Mouse (Mus musculus) cerebellum, postnatal 36 days (tissue): ENCODE measurements around the gene Lysmd1.
"Not testable (repeated sequence)": the region's sequence is repeated elsewhere in the genome, so short reads cannot be mapped to it uniquely, and the experiment has no call there.

ENCODE experiments used
- DNase-seq, 2 experiments: peaks; one replicate each; pipeline ENCODE4 v3.0.0; 2021 to 2022; ENCODE audit warnings: mixed read lengths in 2 of 2

The Lysmd1 gene

GRCm38 (mm10) chr3:95133680-95134101, at the start of gene Lysmd1, which contains the start of gene Scnm1:
Gene Lysmd1, plus strand, starts transcription at chr3:95134088.
Gene Scnm1, minus strand, starts transcription at chr3:95134011.
- peak; percentile 87 to 91 for DNase-seq

DNA sequence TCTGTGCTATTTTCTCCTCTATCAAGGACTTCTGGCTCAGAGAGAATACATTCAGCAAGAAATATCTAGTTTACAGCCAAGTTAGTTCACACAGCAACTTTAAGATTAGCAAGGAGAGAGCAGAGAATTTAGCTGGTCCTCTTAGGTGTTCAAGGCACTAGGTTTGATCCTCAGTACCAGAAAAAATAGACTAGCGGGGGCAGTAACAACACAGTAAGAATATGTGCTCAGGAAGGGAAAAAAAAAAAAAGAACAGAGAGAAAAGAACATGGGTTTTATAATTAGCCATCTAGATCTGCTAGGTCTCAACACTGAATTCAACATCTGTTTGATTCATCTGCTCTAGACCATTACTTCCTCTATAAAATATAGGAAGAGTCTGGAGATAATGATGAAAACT, 45.8 kb upstream of the Lysmd1 start:
- DNase-seq = no peak

- DNase-seq = no peak
Measured at GRCm38 (mm10) chr3:95100854-95101253, 33.0 kb upstream of the Lysmd1 start.

GRCm38 (mm10) chr3:95105121-95105520, 28.8 kb upstream of the Lysmd1 start:
- DNase-seq = no peak

DNA sequence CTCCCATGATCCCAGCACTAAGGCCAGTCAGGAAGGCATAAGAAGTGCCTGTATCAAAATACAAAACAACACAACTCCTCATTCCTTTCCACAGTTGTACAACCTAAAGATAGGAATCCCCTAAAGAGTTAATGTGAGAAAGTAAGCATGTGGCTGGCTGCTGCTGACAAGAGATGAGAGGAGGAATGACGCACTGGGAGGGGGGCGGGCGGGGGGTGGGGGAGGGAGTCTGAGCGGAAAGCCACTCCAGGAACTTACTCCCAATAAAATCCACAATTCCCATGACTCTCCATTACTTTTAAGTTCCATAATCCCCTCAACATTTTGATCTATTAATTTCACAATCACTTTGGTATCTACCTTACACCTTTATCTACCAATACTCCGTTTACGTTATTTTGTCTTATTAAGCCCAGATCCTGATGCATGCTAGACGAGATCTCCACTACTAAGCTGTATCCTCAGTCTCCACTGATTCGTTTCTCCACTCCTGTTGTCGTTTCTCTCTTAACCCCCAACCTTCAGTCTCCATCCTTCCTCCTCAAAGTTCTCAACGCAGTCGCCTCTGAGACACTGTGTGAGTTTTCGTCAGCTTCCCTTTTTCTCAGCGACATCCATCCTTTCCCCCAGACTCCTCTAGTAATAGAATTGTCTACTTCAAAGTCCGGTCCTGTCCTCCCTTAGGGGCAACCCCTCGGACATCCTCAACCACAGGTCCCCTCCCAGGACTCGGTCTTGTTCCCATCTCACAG, 28.1 kb upstream of the Lysmd1 start:
- no peak for DNase-seq

DNA sequence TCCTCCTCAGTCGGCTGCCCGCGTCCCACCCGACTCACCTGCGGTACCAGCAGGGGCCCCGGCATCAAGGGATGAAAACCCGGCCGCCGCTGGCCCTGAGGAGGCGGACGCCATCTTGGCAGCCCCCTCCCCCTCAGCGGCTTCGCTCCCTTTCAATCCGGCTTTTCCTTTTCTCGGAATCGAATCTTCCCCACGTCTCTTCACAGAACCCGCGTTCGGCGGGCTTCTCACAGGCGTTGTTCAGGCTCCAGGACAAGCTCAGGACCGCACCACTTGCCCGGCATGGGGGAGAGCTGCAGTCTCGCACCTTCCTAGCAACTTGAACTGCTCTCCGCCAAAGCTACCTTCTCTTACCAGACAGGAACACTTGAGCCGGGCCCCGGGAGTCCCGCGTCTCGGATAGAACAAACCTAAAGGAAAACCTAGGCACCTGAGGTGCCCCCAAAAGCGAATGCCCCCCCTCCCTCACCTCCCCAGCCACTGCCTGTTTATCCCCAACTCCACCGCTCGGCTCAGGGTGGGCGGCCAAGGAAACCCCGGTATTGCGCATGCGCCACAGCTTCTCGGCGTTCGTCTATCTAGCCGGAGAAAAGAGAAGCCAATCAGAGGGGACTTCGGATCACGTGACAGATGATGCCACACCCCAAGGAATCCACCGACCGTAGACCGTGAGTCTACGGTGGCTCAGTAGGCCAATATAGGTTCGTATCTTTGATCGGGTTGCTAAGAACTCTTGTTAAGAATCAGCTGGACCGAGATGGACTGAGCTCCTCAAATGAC, 27.4 kb upstream of the Lysmd1 start, which contains the start of gene Pip5k1a:
Pip5k1a (minus strand) TSS at position 593 of the 780 bp plus-strand sequence.
- peak; percentile 97 for DNase-seq

- DNase-seq = not testable (repeated sequence)
Measured at GRCm38 (mm10) chr3:95107308-95107707, 26.6 kb upstream of the Lysmd1 start.

DNA sequence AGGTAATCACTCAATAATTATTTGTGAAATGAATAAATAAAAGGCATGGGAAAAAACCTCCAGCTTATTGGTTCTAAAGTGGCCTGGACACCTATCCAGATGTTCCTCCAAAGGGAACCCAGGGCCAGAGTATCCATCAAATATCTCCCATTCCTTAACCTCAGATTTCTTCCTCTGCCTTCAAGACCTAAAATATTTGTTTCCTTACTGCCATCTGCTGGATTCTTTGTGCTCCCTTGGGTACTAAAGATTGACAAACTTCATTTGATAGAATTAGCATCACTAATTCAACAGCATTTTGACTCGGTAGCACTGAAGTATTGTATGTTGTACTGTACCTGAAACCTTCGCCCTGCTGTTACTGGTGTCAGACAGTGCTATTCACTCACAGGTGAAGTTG, 26.0 kb upstream of the Lysmd1 start:
- no peak for DNase-seq

GRCm38 (mm10) chr3:95110911-95111726, 22.8 kb upstream of the Lysmd1 start, which contains the start of gene Vps72:
Gene Vps72, plus strand, starts transcription at chr3:95111022.
- peak; percentile 88 to 91 for DNase-seq

- DNase-seq = no peak
Measured at GRCm38 (mm10) chr3:95112760-95113159, 21.1 kb upstream of the Lysmd1 start.

DNA sequence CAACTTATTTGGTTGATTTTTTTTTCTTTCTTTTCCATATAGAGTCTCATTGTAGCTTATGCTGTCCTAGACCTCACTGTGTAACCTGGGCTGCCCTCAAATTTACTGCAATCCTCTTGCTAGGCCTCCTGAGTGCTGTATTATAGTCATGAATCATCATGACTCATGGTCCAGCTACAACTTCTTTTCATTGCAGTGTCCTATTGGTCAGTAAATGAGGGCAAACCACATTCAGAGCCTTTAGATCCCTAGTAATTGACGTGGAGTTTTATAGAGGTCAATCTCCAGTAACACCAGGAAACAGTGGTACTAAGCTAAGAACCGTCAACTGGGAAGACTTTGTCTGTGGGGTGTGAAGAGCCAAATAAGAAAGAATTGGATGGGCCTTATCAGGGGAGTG, 16.1 kb upstream of the Lysmd1 start:
- DNase-seq = no peak

DNA sequence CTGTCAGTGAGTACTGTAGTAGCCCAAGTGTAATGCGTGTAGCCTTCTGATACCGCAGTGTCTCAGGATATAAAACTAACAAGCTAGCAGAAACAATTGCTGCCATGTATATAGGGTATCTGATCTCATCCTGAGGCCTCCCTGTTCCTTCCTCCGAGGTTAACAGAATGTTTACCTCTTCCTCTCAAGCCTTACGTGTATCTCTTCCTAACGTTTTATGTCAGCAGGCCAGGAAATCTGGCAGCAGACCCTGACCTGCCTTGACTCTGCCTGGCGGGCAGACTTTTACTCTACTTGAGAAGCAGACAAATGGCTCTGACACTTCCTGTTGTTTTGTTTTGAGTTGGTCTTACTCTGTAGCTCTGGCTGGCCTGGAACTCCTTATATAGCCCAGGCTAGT, 12.3 kb upstream of the Lysmd1 start:
- DNase-seq = no peak

GRCm38 (mm10) chr3:95124246-95124645, 9.6 kb upstream of the Lysmd1 start, which contains the start of gene Tmod4:
Gene Tmod4, plus strand, starts transcription at chr3:95124476.
- DNase-seq = no peak

GRCm38 (mm10) chr3:95124972-95125371, 8.9 kb upstream of the Lysmd1 start:
- DNase-seq = no peak

- peak; percentile 62 to 65 for DNase-seq
Measured at GRCm38 (mm10) chr3:95129226-95129651, 4.6 kb upstream of the Lysmd1 start.

DNA sequence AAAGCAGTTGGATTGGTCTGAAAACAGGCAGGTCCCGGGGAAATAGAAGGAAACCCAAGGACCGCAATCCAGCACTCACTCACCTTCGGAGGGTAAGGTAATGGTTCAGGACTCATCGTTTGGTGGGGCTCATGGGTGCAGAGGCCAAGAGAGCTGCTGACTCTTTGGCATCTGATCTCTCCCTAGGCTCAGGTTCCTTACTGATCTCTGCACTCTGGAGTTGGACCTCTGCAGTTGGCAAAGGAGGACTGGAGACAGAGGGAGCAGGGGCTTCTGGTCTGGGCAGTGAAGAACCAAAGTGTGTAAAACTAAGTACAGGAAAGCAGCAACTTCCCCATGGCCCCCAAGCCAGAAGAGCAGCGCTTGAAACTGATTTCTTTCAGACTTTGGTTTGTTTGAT, 3.8 kb upstream of the Lysmd1 start:
- DNase-seq = no peak

DNA sequence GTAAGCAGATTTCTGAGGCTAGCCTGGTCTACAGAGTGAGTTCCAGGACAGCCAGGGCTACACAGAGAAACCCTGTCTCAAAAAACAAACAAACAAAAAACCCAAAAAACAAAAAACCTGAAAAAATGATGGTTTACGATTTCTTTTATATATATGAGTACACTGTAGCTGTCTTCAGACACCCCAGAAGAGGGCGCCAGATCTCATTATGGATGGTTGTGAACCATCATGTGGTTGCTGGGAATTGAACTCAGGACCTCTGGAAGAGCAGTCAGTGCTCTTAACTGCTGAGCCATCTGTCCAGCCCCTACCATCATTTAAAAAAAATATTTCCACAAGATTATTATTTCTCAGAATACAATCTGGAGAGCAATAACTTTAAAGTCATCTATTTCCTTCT, 1.5 kb upstream of the Lysmd1 start:
- DNase-seq = not testable (repeated sequence)

DNA sequence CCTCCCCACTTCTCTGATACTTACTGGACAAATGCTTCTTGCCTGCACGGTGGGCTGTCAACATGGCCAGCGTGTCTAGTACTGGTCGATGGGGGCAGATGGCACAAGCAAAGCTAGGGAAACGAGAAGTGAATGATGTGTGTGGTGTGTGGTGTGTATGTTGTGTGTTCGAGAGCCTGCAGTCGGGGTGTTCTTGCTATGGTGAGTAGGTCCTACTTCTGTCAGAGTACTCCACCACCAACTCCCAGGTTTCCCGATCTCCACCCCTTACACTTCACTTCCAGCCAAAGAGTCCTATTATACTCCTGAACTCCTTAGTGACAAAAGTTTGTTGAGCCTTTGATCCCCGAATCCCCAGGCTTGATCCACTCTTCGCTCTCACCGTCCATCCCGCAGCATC, 712 bp upstream of the Lysmd1 start:
- no peak for DNase-seq

- DNase-seq = not testable (repeated sequence)
Measured at GRCm38 (mm10) chr3:95134133-95134532, 245 bp downstream of the Lysmd1 start.

DNA sequence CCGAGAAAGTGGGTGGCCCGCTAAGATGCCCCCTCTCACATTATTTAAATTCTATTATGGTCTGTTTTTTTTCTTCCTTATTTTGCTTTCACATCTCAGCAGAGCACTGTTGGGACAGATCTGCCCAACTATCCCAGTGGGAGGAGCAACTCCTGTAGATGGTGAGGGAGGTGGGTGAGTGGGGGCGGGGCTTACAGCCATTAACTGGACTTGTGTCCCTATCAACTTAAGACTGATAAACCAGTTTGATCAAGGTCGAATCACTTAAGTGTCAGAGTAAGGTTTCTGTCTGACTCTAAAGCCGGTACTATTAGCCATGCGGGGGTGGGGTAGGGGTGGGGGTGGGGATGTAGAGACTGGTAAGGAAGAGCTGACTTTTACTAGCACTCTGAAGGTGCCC, 1.1 kb downstream of the Lysmd1 start:
- DNase-seq = peak in 1 of 2 experiments; percentile 43

DNA sequence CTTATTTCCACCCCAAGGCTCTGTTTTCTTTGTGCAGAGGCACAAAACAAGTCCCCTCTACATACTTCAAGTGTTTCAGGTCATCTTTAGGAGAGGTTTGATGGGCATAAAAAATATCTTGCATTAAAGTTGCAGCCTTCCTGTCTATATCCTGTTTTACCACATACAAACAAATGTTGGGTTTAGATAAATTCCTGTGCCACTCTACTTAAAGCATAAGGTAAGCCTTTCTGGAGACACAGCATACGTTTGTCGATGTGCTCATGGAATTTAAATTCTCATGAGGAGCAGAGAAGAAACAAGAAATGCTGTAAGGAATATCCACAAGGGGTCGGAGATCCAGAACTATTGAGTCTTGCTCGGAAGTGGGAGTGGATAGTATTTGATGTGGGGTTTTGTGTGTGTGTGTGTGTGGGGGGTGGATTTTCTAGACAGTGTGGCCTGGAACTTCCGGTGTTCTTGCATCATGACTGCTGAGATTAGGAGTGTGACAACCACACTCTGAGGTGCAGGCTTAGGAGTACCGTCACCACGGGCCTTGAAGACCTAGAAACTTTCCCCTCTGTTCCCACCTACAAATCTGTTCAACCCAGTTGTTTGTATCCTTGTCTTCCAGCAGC, 1.7 kb downstream of the Lysmd1 start:
- no peak for DNase-seq

DNA sequence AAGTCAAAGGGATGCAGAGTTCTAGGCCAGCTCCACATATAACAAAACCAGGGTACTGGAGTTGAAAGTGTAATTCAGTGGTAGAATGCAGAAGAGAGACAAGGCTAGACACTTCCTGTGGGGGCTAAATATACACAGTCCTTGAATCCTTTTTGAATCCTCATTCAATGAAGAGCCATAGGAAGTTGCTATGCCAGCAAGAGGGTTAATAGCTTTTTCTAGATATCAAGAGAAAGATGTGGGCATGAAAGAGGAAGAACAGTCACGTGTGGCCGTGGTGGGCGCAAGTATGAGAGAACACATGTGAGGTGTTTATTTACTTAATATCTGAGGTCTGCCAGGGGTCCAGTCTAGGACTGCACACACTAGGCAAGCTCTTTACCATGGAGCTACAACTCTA, 2.4 kb downstream of the Lysmd1 start:
- DNase-seq = no peak
